Mouse (Mus musculus): ENCODE results near the gene Mindy4b-ps. TPM values are rescaled to one million over a fixed set of nuclear protein-coding genes. Genes with fewer than 3 reads are reported as not detected.

Mindy4b-ps gene
- not detected for polyA plus RNA-seq (2017; shearing (Covaris generic))

DNA sequence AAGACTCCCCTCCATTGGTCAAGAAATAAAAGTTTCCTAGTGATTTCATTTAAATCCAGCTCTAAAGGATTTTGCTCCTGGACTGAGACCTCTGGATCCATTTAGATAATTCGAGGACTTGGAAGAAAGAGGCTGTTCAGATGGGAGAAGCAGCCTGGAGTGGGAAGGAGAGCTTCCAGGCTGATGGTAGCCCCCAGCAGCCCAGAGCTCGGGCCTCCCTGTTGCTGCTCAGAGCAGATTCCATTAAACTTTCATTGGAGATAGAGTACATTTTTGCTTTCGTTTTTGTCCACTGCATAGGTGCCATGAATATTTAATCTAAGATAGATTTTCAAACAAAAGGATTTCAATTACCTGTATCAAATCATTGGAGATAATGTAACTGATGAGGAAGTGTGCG is at the start of gene Mindy4b-ps:
TSS of gene Mindy4b-ps (minus strand) at position 101 of the 400 bp plus-strand sequence.

Other genes with a start within 250 kb of the Mindy4b-ps start
- gene Selenot, start 245.7 kb downstream of the Mindy4b-ps start, polyA plus RNA-seq (2017; shearing (Covaris generic)) = 21.6 TPM
- gene Erich6, start 185.1 kb downstream of the Mindy4b-ps start, polyA plus RNA-seq (2017; shearing (Covaris generic)) = not detected
- gene Siah2, start 129.9 kb downstream of the Mindy4b-ps start, polyA plus RNA-seq (2017; shearing (Covaris generic)) = 1.3 TPM
- gene Clrn1, start 63.0 kb upstream of the Mindy4b-ps start, polyA plus RNA-seq (2017; shearing (Covaris generic)) = not detected
- gene Med12l, start 183.5 kb upstream of the Mindy4b-ps start, polyA plus RNA-seq (2017; shearing (Covaris generic)) = 0.81 TPM